Mouse (Mus musculus) spleen, adult 2 months (tissue): ENCODE data around the gene Fuom.

Source experiments
- CTCF ChIP-seq: fragments of 200-500 bp; IDR thresholded peaks from 2 replicates; pipeline ENCODE4 v1.5.1; 2011; ENCODE audit warnings: mild to moderate bottlenecking, inconsistent platforms; ENCODE audit not compliant: insufficient read depth, insufficient read length, insufficient replicate concordance; ENCODE audit errors: extremely low read depth
- POLR2A ChIP-seq: fragments of 200-500 bp; IDR thresholded peaks from 2 replicates; pipeline ENCODE4 v1.6.1; 2011; ENCODE audit warnings: low read depth, low read length, inconsistent platforms

DNA sequence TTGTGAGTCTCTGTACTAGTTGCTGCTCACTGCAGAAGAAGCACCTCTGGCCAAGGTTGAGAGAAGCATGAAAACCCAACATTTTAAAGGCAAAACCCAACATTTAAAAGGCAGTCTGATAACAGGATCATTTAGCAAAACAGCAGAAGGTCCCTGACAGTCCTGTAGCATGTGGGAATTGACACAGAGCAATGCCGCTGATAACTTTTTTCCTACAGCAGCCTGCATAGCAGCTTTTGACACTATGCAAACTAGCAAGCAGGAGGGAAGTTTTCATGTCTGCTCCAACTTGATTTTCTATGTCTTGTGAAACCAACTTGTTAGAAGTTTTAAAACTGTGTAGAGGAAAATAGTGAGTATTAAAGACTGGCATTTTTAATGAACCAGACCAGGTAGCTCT lies 22.1 kb upstream of the Fuom start:
- TF ChIP-seq CTCF = no peak
- no peak for TF ChIP-seq POLR2A
